Mouse (Mus musculus): Measurements from ENCODE around the gene Chit1. TPM values are rescaled to one million over a fixed set of nuclear protein-coding genes. Genes with fewer than 3 reads are reported as not detected.

The Chit1 gene
- polyA plus RNA-seq, 1 experiment: 0.02 TPM

DNA sequence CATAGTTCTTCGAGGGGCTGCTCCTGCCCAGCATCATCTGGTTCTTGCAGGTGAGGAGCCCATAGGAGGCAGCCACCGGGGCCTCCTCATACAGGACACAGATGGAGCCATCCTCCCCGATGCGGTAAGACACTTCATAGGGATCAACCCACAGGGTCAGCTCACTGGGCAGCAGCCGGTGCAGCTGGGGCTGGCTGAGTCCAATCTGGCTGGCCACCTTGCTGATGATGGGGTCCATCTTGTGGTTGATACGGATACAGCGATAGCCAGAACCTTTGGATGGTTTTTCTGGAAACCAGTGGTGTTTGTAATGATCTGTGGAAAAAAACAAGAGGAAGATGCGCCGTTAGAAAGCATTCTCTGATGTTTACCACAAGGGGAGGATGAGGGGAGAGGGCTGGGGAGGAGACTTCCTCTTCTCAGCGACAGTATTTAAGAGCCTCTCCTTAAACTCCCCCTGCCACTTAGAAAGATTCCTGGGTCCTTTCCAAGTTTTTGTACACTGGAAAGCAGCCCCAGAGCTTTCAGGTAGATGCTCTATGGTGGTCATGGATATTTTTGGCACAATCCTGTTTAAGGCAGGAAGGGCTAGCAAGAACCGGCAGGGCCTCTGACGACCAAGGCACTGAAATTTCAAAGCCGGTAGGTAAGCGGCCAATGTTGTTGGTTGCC lies 33.5 kb upstream of the Chit1 start:
- H3K36me3 ChIP-seq (ENCODE audit: control insufficient read depth, insufficient read depth): peaks cover 19% of the 10 kb centered on the region

DNA sequence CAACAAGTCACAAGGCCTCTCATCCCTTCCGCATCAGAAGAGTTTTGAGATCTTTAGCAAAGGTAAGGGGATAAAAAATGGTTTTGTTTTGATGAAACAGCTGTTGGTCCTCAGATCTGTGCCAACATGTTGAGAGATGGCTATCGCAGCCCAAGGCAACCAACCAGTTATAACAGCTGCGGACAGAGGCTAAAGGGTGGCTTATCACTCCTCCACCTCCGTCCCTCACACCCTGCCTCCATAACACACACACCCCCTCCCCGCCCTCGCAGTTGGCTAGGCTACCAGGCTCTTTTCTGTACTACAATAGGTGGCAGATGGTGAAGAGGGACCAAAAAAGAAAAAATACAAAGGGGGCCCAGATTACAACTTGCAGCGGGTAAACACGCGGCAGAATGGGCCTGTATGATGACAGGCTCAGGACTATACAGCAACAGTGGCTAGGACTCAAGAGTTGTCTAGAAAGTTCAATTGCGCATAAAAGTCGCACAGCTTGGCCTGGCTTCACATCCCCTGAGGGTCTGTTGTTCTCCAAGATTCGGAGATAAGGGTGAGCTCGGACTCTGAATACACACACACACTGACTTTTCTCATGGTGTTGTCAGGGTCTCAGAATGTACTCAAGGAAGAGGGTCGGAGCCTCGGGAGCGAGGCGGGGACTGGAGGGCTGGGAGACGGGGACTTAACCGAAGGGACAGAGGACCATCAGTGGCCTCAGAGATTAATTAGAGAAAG lies 32.8 kb upstream of the Chit1 start:
- peaks cover 3% of the 10 kb centered on the region for H3K79me3 ChIP-seq (ENCODE audit: low read depth)
- peaks cover 25% of the 10 kb centered on the region for H3K79me2 ChIP-seq (ENCODE audit: control insufficient read depth, insufficient read depth)
- H3K4me3 ChIP-seq (ENCODE audit: insufficient read depth, poor library complexity, severe bottlenecking): peak overlapping the region; percentile 68
- H3ac ChIP-seq (ENCODE audit: control insufficient read depth, insufficient read length, low read depth): peak overlapping the region; percentile 69
- peaks cover 19% of the 10 kb centered on the region for H3K36me3 ChIP-seq (ENCODE audit: control insufficient read depth, insufficient read depth)
- no peaks in the 10 kb centered on the region for H3K27me3 ChIP-seq (ENCODE audit: control insufficient read depth, insufficient read depth, insufficient read length)
- peak; percentile 44 for TF ChIP-seq MYOD1 (IDR thresholded peaks at IDR 0.05; ENCODE audit: control insufficient read depth, insufficient read length, low read depth)
- no peak for TF ChIP-seq FOSL1 (IDR thresholded peaks at IDR 0.05; ENCODE audit: insufficient read depth, low read length, poor library complexity, severe bottlenecking)

More for the DNA sequence above, 33.5 kb upstream of the Chit1 start:
- no peak overlapping the region for H3ac ChIP-seq (ENCODE audit: control insufficient read depth, insufficient read length, low read depth)
- peak overlapping the region; percentile 68 for H3K4me3 ChIP-seq (ENCODE audit: insufficient read depth, poor library complexity, severe bottlenecking)
- peaks cover 25% of the 10 kb centered on the region for H3K79me2 ChIP-seq (ENCODE audit: control insufficient read depth, insufficient read depth)
- TF ChIP-seq USF1 (IDR thresholded peaks at IDR 0.05; ENCODE audit: low read depth) (no peak), CEBPB (IDR thresholded peaks at IDR 0.05; ENCODE audit: low read depth) (no peak), CTCF (IDR thresholded peaks at IDR 0.05; ENCODE audit: control insufficient read depth, insufficient read depth, insufficient read length) (no peak), MAX (IDR thresholded peaks at IDR 0.05) (no peak), FOSL1 (IDR thresholded peaks at IDR 0.05; ENCODE audit: insufficient read depth, low read length, poor library complexity, severe bottlenecking) (no peak)
- peaks cover 3% of the 10 kb centered on the region for H3K79me3 ChIP-seq (ENCODE audit: low read depth)
- no peaks in the 10 kb centered on the region for H3K27me3 ChIP-seq (ENCODE audit: control insufficient read depth, insufficient read depth, insufficient read length)

DNA sequence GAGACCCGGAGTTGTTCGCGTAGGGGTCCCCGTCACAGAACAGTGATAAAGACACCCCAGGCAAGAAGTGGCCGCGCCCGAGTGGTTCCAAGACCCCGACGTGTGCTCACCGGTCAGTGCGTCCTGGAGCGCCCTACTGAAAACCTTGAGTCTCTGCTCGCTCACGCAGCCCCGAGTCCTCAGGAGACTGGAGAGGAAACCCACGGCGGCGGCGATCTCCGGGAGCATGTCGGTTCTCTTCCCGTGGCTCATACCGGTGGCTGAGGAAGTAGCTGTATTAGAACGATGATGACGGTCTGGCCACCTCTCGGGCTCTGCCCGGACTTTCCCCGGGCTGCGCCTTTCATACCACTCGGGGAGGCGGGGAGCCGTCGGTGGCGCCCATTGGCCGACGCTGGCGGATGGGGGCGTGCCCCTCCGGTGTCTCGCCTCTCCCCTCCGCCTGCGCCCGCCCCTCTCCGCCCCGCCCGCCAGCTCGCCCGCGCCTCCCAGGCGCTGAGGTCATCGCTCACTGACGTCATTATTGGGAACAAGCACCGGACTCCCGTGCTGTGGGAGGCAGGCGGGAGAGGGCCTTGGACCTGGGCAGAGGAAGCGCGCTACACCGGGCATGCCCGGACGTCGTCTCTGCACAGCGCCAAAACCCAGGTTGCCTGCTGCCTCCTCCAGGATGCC lies 32.1 kb upstream of the Chit1 start, which contains the start of gene Btg2:
Btg2 (minus strand) TSS at position 319 of the 675 bp plus-strand sequence.
- H3K36me3 ChIP-seq (ENCODE audit: control insufficient read depth, insufficient read depth): peaks cover 19% of the 10 kb centered on the region
- H3ac ChIP-seq (ENCODE audit: control insufficient read depth, insufficient read length, low read depth): peak within 1 kb of the TSS; percentile 69
- H3K79me2 ChIP-seq (ENCODE audit: control insufficient read depth, insufficient read depth): peaks cover 25% of the 10 kb centered on the region
- H3K4me3 ChIP-seq (ENCODE audit: insufficient read depth, poor library complexity, severe bottlenecking): peak within 1 kb of the TSS; percentile 68
- no peaks in the 10 kb centered on the region for H3K27me3 ChIP-seq (ENCODE audit: control insufficient read depth, insufficient read depth, insufficient read length)
- TF ChIP-seq USF1 (IDR thresholded peaks at IDR 0.05; ENCODE audit: low read depth) (no peak), CEBPB (IDR thresholded peaks at IDR 0.05; ENCODE audit: low read depth) (no peak), MAX (IDR thresholded peaks at IDR 0.05) (peak; percentile 53)
- H3K79me3 ChIP-seq (ENCODE audit: low read depth): peaks cover 3% of the 10 kb centered on the region

DNA sequence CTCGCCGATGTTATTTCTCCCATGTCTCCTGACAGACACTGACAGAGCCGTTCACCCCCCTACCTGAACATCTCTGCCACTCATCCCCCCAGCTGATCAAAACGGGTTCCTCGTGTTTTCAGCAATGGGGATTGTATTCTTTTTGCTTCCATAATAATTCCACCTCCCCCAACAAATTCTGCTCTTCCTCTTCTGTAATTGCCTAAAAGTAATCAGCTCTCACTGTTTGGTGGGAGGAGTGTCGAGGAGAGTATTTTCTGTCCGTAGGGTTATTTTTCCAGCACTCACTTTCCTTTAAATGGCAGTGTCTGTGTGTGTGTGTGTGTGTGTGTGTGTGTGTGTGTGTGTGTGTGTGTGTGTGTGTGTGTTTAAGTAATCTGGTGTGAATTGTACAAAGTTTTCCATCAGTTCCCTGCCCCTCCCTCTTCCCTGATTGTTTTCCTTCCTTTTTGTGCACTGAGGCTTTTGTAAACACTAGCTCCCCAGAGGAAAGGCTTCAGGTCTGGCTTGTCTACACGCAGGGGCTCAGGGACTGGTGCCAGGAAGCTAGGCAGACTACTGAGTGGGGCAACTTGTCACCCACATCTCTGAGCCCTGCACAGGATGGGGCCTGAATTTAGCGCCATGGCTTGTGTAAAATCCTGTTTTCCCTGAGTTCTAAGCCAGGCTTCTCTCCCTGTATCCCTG lies 31.4 kb upstream of the Chit1 start:
- Histone ChIP-seq H3K27me3 (ENCODE audit: control insufficient read depth, insufficient read depth, insufficient read length) (no peaks in the 10 kb centered on the region), H3K4me3 (ENCODE audit: insufficient read depth, poor library complexity, severe bottlenecking) (no peak overlapping the region), H3K79me2 (ENCODE audit: control insufficient read depth, insufficient read depth) (peaks cover 25% of the 10 kb centered on the region), H3ac (ENCODE audit: control insufficient read depth, insufficient read length, low read depth) (peak overlapping the region; percentile 48), H3K79me3 (ENCODE audit: low read depth) (peaks cover 3% of the 10 kb centered on the region), H3K36me3 (ENCODE audit: control insufficient read depth, insufficient read depth) (peaks cover 19% of the 10 kb centered on the region)
- TF ChIP-seq CTCF (IDR thresholded peaks at IDR 0.05; ENCODE audit: control insufficient read depth, insufficient read depth, insufficient read length) (no peak), USF1 (IDR thresholded peaks at IDR 0.05; ENCODE audit: low read depth) (no peak), MYOD1 (IDR thresholded peaks at IDR 0.05; ENCODE audit: control insufficient read depth, insufficient read length, low read depth) (no peak), FOSL1 (IDR thresholded peaks at IDR 0.05; ENCODE audit: insufficient read depth, low read length, poor library complexity, severe bottlenecking) (no peak), CEBPB (IDR thresholded peaks at IDR 0.05; ENCODE audit: low read depth) (no peak), MYOG (IDR thresholded peaks at IDR 0.05; ENCODE audit: control insufficient read depth, extremely low read depth, insufficient read length) (no peak), MAX (IDR thresholded peaks at IDR 0.05) (no peak)

DNA sequence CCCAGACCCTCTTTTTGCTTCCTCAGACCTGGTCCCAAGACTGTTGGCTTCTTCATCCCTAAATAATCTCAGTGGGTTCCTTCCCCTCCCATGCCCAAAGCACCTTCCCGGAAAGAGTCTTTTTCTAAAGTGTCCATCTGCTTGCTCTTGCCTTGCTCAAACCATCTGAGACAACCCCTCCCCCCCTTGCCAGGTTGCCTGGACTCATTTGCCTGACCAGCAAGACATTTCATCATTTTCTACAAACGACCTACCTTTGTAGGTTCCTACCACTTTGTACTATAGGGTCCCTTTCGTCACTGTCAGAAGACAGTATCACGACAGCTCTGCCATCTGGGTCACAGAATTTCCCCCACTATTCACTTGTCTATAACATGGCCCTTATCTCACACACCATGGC lies 30.6 kb upstream of the Chit1 start:
- TF ChIP-seq USF1 (IDR thresholded peaks at IDR 0.05; ENCODE audit: low read depth): no peak
- TF ChIP-seq CEBPB (IDR thresholded peaks at IDR 0.05; ENCODE audit: low read depth): no peak
- H3K27me3 ChIP-seq (ENCODE audit: control insufficient read depth, insufficient read depth, insufficient read length): no peaks in the 10 kb centered on the region
- H3K79me3 ChIP-seq (ENCODE audit: low read depth): peaks cover 3% of the 10 kb centered on the region
- no peak overlapping the region for H3ac ChIP-seq (ENCODE audit: control insufficient read depth, insufficient read length, low read depth)
- H3K4me3 ChIP-seq (ENCODE audit: insufficient read depth, poor library complexity, severe bottlenecking): no peak overlapping the region
- peaks cover 13% of the 10 kb centered on the region for H3K36me3 ChIP-seq (ENCODE audit: control insufficient read depth, insufficient read depth)
- peaks cover 25% of the 10 kb centered on the region for H3K79me2 ChIP-seq (ENCODE audit: control insufficient read depth, insufficient read depth)
